Mouse (Mus musculus): Measurements from ENCODE around the gene Olfr543.

Olfr543 gene

GRCm38 (mm10) chr7:102481579-102481978, at the start of gene Olfr543:
Gene Olfr543, minus strand, starts transcription at chr7:102481679.
- POLR2A ChIA-PET = interaction anchor here in 1 of 4 experiments (1.0 to 1.7 kb wide), 2 partner anchors 13 to 30 kb away, joined by 3 to 4 read pairs; no protein-coding TSS in a partner anchor

DNA sequence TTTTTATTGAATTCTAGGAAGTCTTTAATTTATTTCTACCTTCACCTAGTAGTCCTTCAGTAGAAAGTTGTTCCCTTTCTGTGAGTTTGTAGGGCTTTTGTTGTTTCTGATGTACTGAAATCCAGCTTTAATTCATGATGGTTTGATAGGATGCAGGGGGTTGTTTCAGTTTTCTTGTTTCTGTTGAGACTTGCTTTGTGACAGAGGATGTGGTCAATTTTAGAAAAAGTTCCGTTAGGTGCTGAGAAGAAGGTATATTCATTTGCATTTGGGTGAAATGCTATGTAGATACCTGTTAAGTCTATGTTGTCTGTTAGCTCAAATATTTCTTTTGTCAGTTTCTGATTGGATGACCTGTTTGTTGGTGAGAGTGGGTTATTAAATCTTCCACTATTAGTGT, 47.6 kb upstream of the Olfr543 start:
- ChIA-PET CTCF (no interaction called here), POLR2A (interaction anchor here in 1 of 4 experiments (0.7 kb wide), 1 partner anchor 25 kb away, joined by 3 read pairs; no protein-coding TSS in a partner anchor)

More at GRCm38 (mm10) chr7:102481579-102481978, at the start of gene Olfr543:
- CTCF ChIA-PET = no interaction called here

DNA sequence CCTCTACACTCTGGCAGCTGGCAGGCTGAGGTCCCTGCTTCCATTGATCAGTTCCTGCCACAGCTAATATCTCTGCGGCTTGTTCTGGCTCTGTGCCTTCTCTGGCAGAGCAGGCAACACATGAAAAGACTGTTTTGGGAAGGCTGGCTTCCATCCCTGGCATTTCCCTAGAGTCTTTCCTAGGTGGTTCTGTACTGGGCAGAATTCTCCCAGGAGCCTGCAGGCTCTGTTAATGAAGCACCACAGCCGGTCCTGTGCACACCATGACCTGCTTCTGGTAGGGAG, 35.5 kb upstream of the Olfr543 start:
- ChIA-PET CTCF (no interaction called here), POLR2A (no interaction called here)

DNA sequence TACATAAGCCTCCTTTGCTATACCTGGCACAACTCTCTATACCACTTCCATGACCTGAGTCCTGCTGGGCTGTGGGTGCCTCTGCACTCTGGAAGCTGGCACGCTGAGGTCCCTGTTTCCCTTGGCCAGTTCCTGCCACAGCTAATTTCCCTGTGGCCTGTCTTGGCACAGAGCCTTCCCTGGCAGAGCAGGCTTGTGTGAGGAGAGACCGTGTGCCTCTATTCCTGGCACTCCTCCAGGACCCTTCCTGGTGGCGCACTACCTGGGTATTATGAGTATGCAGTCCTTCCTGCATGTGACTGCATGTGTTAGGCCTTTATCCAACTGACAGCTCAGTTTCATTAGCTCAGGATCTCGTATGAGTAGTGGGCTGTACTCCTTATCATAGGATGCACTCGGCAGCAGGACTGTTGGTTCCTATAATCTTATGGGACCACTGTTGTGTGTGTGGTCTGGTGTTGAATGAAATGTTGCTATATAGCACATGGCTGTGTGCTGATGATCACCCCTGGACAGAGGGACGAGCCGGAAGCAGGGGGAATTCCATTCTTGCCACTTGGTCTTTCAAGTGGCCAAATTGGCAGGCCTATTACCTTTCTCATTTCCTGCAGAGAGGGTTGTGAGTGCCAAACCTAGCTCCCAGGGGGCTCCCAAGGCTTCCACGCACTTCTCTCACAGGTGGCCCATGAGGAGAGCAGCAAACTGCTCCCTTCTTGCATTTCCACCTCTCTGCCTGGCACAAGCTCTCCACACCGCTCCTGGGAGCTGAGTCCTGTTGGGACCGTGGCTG, 35.0 kb upstream of the Olfr543 start:
- POLR2A ChIA-PET = interaction anchor here in 1 of 4 experiments (0.6 kb wide), 1 partner anchor 312 kb away, joined by 3 read pairs; no protein-coding TSS in a partner anchor
- CTCF ChIA-PET = no interaction called here

DNA sequence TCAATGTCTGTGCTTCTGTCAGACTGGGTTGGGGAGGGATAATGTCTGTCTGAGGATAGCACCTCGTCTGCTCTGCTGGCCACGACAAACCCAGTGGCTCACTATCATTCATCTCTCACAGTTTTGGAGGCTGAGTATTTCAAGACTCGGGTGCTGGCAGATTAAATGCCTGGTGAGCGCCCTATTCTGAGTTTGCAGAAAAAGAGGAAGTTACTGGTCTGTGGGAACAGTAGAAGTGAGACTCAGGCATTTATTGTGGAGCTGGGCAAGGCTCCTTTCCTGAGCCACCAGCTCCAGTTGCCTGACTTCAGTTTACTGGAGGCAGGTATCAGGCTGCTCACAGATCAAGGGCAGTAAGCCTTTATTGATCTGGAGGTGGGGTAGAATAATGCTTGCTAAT, 32.7 kb upstream of the Olfr543 start:
- ChIA-PET CTCF (interaction anchor here in 2 of 4 experiments (1.0 to 3.1 kb wide), 5 partner anchors 122 to 406 kb away, joined by 3 to 19 read pairs (median 9); partner anchors contain the start of genes Olfr557 (in 2 of the 2) and Olfr554 (in 1 of the 2)), POLR2A (no interaction called here)

GRCm38 (mm10) chr7:102512814-102513435, 31.4 kb upstream of the Olfr543 start:
- ChIA-PET CTCF (interaction anchor here (0.6 to 3.1 kb wide), 32 partner anchors 14 to 1429 kb away, joined by 3 to 19 read pairs (median 4); partner anchors contain the start of genes Olfr557 (in 3 of the 4), Trim68 (in 2 of the 4), Olfr586 (in 1 of the 4) and Stim1 (in 1 of the 4)), POLR2A (interaction anchor here in 3 of 4 experiments (0.5 to 1.4 kb wide), 7 partner anchors 34 to 311 kb away, joined by 3 to 4 read pairs (median 4); partner anchors contain the start of genes Trim21 (in 1 of the 3) and Trim68 (in 1 of the 3))

DNA sequence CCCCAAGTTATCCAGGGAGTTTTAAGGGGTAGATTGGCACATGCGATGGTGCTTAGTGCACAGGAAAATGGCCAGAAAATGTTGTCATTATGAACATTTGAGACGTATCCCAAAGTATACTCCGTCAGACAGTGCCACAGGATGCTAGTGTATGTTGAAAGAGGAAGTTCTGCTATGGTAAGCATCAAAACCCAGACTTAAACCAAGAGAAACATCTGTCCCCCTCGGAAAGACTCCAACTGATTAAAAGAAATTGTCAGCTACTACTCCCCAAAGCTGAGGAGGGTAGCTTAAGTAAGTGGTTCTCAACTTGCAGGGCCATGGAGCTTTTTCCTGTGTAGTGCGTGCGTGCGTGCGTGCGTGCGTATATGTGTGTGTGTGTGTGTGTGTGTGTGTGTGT, 30.4 kb upstream of the Olfr543 start:
- ChIA-PET POLR2A (interaction anchor here in 2 of 4 experiments (0.6 to 1.4 kb wide), 2 partner anchors 33 to 104 kb away, joined by 4 read pairs; no protein-coding TSS in a partner anchor), CTCF (interaction anchor here in 3 of 4 experiments (0.5 to 3.1 kb wide), 5 partner anchors 183 to 1298 kb away, joined by 3 to 19 read pairs (median 6); partner anchors contain the start of gene Olfr557 (in 2 of the 3))

DNA sequence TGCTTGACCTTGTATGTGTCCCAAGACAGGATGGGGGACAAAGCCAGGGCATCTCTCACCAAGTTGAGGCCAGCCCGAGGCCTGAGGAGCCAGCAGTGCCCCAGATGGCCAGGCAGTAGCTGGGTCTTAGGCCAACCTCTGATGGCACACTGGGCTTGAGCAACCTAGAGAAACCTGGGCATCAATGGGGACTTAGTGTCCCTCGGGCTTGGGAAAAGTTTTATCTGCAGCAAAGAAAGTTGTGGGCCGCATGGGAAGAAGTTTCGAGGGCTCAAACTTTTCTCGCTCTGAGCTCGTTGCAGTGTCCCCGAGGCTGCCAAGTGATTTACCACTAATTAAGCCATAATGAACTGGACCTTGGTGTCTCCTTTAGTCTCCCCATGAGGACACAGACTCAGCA, 28.2 kb upstream of the Olfr543 start:
- POLR2A ChIA-PET = interaction anchor here in 2 of 4 experiments (0.6 kb wide), 2 partner anchors 12 to 77 kb away, joined by 3 to 5 read pairs; no protein-coding TSS in a partner anchor
- CTCF ChIA-PET = no interaction called here

- CTCF ChIA-PET = no interaction called here
- POLR2A ChIA-PET = no interaction called here
Observed at GRCm38 (mm10) chr7:102508666-102509065, 27.2 kb upstream of the Olfr543 start.

GRCm38 (mm10) chr7:102508066-102508465, 26.6 kb upstream of the Olfr543 start:
- POLR2A ChIA-PET = interaction anchor here in 1 of 4 experiments (0.6 kb wide), 1 partner anchor 1215 kb away, joined by 5 read pairs; no protein-coding TSS in a partner anchor
- CTCF ChIA-PET = interaction anchor here in 3 of 4 experiments (0.8 to 1.1 kb wide), 3 partner anchors 412 to 1435 kb away, joined by 3 to 4 read pairs (median 3); no protein-coding TSS in a partner anchor

DNA sequence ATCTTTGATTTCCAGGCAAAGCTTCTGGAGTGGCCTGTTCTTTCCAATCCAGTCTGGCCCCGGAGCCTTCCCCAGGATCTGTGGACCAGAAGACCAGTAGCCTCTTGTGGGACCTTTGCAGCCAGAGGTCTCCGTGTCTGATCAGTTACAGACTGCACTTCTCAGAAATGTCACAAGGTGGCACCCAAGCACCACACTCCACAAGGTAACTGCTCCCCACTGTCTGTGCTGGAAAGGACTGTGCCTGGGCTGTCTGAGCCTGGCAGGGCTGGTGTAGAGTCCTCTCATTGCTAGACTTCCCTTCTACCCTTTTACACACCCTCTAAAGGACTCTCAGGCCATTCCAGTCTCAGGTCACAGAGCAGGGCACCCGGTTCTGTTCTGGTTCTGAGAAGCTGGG, 25.4 kb upstream of the Olfr543 start:
- POLR2A ChIA-PET = no interaction called here
- CTCF ChIA-PET = interaction anchor here in 2 of 4 experiments (1.0 to 1.1 kb wide), 2 partner anchors 413 to 613 kb away, joined by 3 to 4 read pairs; no protein-coding TSS in a partner anchor

DNA sequence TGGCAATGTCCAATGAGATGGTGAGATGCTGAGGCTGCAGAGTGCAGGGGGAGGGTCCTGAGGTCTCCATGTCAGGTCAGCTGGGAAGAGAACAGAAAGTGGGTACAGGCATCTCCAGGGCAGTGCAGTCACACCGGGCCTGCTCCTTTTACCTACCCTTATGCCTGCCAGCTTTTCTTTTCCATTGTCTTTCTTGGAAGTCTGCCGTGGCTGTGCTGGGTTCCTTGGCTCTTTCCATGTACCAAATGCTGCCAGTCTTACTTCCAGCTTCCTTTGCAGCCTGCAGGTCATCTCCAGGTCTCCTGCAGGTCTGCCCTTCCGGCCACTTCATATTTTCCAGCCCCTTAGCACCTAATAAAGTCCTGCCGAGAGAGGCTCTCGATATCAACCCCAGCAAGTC, 20.5 kb upstream of the Olfr543 start:
- POLR2A ChIA-PET = no interaction called here
- CTCF ChIA-PET = no interaction called here

- CTCF ChIA-PET = no interaction called here
- POLR2A ChIA-PET = no interaction called here
Observed at GRCm38 (mm10) chr7:102499473-102499872, 18.0 kb upstream of the Olfr543 start, which contains the start of gene Olfr545. Gene Olfr545, minus strand, starts transcription at chr7:102499573.

GRCm38 (mm10) chr7:102494416-102494815, 12.9 kb upstream of the Olfr543 start:
- ChIA-PET CTCF (interaction anchor here in 2 of 4 experiments (1.0 to 1.2 kb wide), 2 partner anchors 10 to 43 kb away, joined by 3 read pairs; no protein-coding TSS in a partner anchor), POLR2A (interaction anchor here in 1 of 4 experiments (0.6 kb wide), 1 partner anchor 10 kb away, joined by 3 read pairs; no protein-coding TSS in a partner anchor)

GRCm38 (mm10) chr7:102488161-102488560, 6.7 kb upstream of the Olfr543 start, which contains the start of gene Olfr544:
Gene Olfr544, minus strand, starts transcription at chr7:102488313.
- ChIA-PET CTCF (no interaction called here), POLR2A (no interaction called here)

DNA sequence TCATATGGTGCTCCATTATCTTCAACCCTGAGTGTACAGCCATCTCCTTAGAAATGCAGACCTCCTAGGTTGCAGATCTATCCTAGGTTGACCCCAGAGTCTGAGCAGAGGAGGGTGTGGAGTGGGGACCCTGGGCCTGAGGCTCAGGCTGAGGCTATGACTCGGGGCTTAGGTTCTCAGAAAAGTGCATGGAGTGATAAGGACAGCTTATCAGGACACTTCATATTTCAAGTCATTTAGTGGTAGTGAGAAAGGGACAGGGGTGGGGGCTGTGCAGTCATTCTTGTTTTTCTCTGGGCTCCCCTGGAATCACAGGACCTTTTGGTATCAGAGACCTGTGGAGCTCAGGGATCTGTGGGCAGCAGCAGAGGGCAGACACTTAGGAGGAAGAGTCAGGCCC, 4.6 kb upstream of the Olfr543 start:
- CTCF ChIA-PET = interaction anchor here in 2 of 4 experiments (1.1 to 1.8 kb wide), 3 partner anchors 8 to 197 kb away, joined by 3 to 5 read pairs (median 3); no protein-coding TSS in a partner anchor
- POLR2A ChIA-PET = interaction anchor here in 1 of 4 experiments (0.7 kb wide), 1 partner anchor 24 kb away, joined by 3 read pairs; no protein-coding TSS in a partner anchor

- CTCF ChIA-PET = interaction anchor here in 1 of 4 experiments (1.1 kb wide), 1 partner anchor 10 kb away, joined by 3 read pairs; no protein-coding TSS in a partner anchor
- POLR2A ChIA-PET = interaction anchor here in 2 of 4 experiments (0.6 to 0.7 kb wide), 2 partner anchors 9 to 1587 kb away, joined by 3 to 4 read pairs; no protein-coding TSS in a partner anchor
Observed at GRCm38 (mm10) chr7:102484766-102485165, 3.3 kb upstream of the Olfr543 start.

DNA sequence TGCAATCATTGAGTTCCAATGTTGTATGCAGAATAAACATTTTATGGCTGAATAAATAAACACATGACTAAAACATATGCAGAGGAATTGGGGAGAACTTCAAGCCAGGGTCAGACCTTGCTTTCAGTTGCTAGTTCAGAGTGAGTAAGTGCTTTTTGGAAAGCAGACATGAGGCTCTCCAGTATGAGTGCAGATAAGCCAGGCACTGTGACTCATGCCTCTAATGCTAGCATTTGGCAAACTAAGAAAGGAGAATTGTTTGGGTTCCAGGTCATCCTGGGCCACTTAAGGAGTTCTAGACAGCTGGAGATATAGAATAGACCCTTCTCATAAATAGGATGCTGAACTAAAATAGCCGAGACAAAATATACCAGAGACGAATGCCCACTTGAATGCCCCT, 2.2 kb upstream of the Olfr543 start:
- CTCF ChIA-PET = no interaction called here
- POLR2A ChIA-PET = no interaction called here

DNA sequence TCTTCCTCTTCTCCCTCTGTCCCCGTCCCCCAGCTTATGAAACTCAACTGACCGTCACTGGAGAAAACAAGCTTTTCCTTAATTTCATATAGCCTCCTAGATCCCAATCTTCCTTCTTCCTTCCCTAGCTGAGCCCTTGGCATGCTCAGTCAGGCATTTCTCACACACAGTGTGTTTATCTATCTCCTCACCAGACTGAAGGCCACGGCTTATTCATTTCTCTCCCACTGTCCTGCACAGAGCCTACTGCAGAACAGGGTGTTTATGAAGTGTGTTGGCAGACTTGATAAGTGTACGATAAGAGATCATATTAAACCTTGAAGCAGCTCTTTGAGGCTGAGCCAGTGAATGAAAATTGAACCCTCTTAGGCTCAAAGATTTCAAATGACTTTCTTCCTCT, 658 bp downstream of the Olfr543 start:
- ChIA-PET POLR2A (interaction anchor here in 1 of 4 experiments (1.7 kb wide), 1 partner anchor 13 kb away, joined by 4 read pairs; no protein-coding TSS in a partner anchor), CTCF (no interaction called here)

Measured in embryonic stem cell, embryonic (primary cell).